Mouse (Mus musculus) heart, embryonic 11.5 days (tissue): ENCODE data around the gene Palld. TPM values are rescaled to one million over a fixed set of nuclear protein-coding genes. Genes with fewer than 3 reads are reported as not detected.

ENCODE experiments used
- ATAC-seq: fragments of 200-750 bp; cut with Nextera tagmentation; replicated peaks from 2 replicates; pipeline ENCODE4 v1.8.0; 2017; ENCODE audit warnings: moderate library complexity; ENCODE audit not compliant: insufficient number of reproducible peaks, low FRiP score, low TSS enrichment
- H3K27ac ChIP-seq: fragments of 300-500 bp; sonication (generic); 2 replicates; pipeline ENCODE4 v1.5.1; 2014; ENCODE audit warnings: mild to moderate bottlenecking, low read depth, low read length
- H3K27me3 ChIP-seq: fragments of 300-500 bp; sonication (generic); 2 replicates; pipeline ENCODE4 v1.6.1; 2014; ENCODE audit warnings: mild to moderate bottlenecking, low read length, mixed read lengths; ENCODE audit not compliant: control insufficient read depth, insufficient read depth
- H3K36me3 ChIP-seq: fragments of 300-500 bp; sonication (generic); 2 replicates; pipeline ENCODE4 v1.6.1; 2014; ENCODE audit warnings: mild to moderate bottlenecking, low read length, moderate library complexity, mixed read lengths; ENCODE audit not compliant: control insufficient read depth, insufficient read depth
- H3K4me1 ChIP-seq: fragments of 300-500 bp; sonication (generic); 2 replicates; pipeline ENCODE4 v1.6.1; 2014; ENCODE audit warnings: low read length; ENCODE audit not compliant: control insufficient read depth, insufficient read depth
- H3K4me2 ChIP-seq: fragments of 300-500 bp; sonication (generic); 2 replicates; pipeline ENCODE4 v1.6.1; 2014; ENCODE audit warnings: mild to moderate bottlenecking, moderate library complexity
- H3K4me3 ChIP-seq: fragments of 300-500 bp; sonication (generic); 2 replicates; pipeline ENCODE4 v1.5.1; 2014; ENCODE audit warnings: low read depth, low read length
- H3K9ac ChIP-seq: fragments of 300-500 bp; sonication (generic); 2 replicates; pipeline ENCODE4 v1.6.1; 2014; ENCODE audit warnings: mild to moderate bottlenecking, low read depth, low read length, moderate library complexity
- H3K9me3 ChIP-seq: fragments of 300-500 bp; sonication (generic); replicated peaks from 2 replicates; pipeline ENCODE4 v1.6.1; 2016; ENCODE audit warnings: low read length; ENCODE audit not compliant: control insufficient read depth
- WGBS: fragments of 180-500 bp; shearing (Covaris S2); extraction: QIAGEN DNeasy Blood & Tissue Kit; methylation state at CpG from one replicate; pipeline ENCODE4 v1.1.7; 2014; ENCODE audit not compliant: insufficient replicate concordance; 5-methylcytosine and 5-hydroxymethylcytosine counted together
- polyA plus RNA-seq: library from polyadenylated mRNA; unstranded; fragments of >200 nt; fragmentation: Nextera tagmentation; extraction: Ambion mirVana; gene quantifications from 2 replicates; pipeline ENCODE4 v1.2.1, GENCODE M21; 2014

The Palld gene
- polyA plus RNA-seq, 1 experiment from 2014 or later: 157 TPM

GRCm38 (mm10) chr8:61737465-61737864 is 165.0 kb downstream of the Palld start:
- 86% methylated on average over 4 of the region's 4 CpGs for WGBS
- no peak overlapping the region for H3K4me2 ChIP-seq

DNA sequence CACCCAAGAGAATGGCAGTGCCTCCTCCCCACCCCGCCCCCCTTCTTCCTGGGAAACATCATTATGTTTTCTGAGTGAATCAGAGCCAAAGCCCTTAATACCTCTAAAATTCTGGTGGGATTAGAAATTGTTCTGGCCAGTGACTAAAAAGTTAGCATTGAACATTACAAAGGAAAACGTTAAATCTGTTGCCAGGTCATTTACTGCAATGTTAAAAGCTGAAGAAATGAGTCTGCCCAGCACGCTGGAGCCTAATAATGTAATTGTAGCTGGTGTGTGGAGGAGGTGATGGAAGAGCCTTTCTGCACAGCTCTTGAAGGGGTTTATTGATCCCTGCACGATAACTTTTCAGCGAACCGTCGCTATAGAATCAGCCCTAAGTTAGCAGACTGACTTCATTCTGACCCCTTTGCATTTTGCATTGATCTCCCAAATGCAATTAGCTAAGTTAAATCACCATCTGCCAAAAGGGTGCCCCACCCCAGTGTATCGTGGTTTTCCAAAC is 165.7 kb downstream of the Palld start:
- Histone ChIP-seq H3K27me3 (no peaks in the 10 kb centered on the region), H3K9ac (no peak overlapping the region), H3K9me3 (no peaks in the 10 kb centered on the region), H3K4me3 (no peak overlapping the region), H3K36me3 (no peaks in the 10 kb centered on the region), H3K4me2 (no peak overlapping the region), H3K27ac (no peak overlapping the region), H3K4me1 (peaks cover 4% of the 10 kb centered on the region; the same call in 1 of the 2 replicates)
- ATAC-seq: no peak
- WGBS: 87% methylated on average over 8 of the region's 8 CpGs

More at GRCm38 (mm10) chr8:61737465-61737864, 165.0 kb downstream of the Palld start:
- no peaks in the 10 kb centered on the region for H3K9me3 ChIP-seq
- H3K27me3 ChIP-seq: no peaks in the 10 kb centered on the region
- H3K4me3 ChIP-seq: no peak overlapping the region
- H3K9ac ChIP-seq: no peak overlapping the region
- no peak overlapping the region for H3K27ac ChIP-seq
- H3K4me1 ChIP-seq: peaks cover 4% of the 10 kb centered on the region; the same call in 1 of the 2 replicates
- H3K36me3 ChIP-seq: no peaks in the 10 kb centered on the region
- ATAC-seq: no peak

GRCm38 (mm10) chr8:61736117-61736516 is 166.4 kb downstream of the Palld start:
- Histone ChIP-seq H3K4me2 (no peak overlapping the region), H3K9me3 (no peaks in the 10 kb centered on the region), H3K36me3 (no peaks in the 10 kb centered on the region), H3K4me1 (peaks cover 9% of the 10 kb centered on the region; the same call in 1 of the 2 replicates), H3K27ac (no peak overlapping the region), H3K27me3 (no peaks in the 10 kb centered on the region), H3K4me3 (no peak overlapping the region), H3K9ac (no peak overlapping the region)
- WGBS: 52% methylated on average over 4 of the region's 4 CpGs
- ATAC-seq: no peak

DNA sequence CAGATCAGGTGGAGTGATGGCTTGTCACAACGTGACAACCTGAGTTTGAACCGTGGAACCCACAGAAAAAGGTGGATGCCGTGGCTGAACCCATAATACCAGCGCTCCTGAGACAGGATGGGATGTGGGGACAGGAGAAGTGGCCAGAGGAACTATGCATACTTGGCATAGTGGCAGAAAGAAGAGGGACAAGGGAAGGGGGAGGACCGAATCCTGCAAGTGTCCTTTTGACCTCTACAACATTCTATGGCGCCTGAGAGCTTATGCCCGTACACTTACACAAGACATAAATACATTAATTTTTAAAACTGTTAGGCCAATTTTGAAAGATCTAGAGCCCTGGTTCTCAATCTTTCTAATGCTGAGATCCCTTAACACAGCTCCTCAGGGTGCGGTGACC is 168.3 kb downstream of the Palld start:
- Histone ChIP-seq H3K27ac (no peak overlapping the region), H3K36me3 (no peaks in the 10 kb centered on the region), H3K4me1 (peaks cover 9% of the 10 kb centered on the region; the same call in 1 of the 2 replicates), H3K27me3 (no peaks in the 10 kb centered on the region), H3K4me3 (no peak overlapping the region), H3K9me3 (no peaks in the 10 kb centered on the region), H3K4me2 (no peak overlapping the region), H3K9ac (no peak overlapping the region)
- ATAC-seq: no peak
- 65% methylated on average over 8 of the region's 8 CpGs for WGBS

GRCm38 (mm10) chr8:61732184-61732583 is 170.3 kb downstream of the Palld start:
- no peaks in the 10 kb centered on the region for H3K36me3 ChIP-seq
- 74% methylated on average over 6 of the region's 6 CpGs for WGBS
- H3K9ac ChIP-seq: no peak overlapping the region
- no peaks in the 10 kb centered on the region for H3K27me3 ChIP-seq
- H3K4me1 ChIP-seq: peaks cover 15% of the 10 kb centered on the region; the same call in 1 of the 2 replicates
- no peak overlapping the region for H3K4me2 ChIP-seq
- no peak for ATAC-seq
- no peaks in the 10 kb centered on the region for H3K9me3 ChIP-seq
- H3K27ac ChIP-seq: no peak overlapping the region
- H3K4me3 ChIP-seq: no peak overlapping the region

DNA sequence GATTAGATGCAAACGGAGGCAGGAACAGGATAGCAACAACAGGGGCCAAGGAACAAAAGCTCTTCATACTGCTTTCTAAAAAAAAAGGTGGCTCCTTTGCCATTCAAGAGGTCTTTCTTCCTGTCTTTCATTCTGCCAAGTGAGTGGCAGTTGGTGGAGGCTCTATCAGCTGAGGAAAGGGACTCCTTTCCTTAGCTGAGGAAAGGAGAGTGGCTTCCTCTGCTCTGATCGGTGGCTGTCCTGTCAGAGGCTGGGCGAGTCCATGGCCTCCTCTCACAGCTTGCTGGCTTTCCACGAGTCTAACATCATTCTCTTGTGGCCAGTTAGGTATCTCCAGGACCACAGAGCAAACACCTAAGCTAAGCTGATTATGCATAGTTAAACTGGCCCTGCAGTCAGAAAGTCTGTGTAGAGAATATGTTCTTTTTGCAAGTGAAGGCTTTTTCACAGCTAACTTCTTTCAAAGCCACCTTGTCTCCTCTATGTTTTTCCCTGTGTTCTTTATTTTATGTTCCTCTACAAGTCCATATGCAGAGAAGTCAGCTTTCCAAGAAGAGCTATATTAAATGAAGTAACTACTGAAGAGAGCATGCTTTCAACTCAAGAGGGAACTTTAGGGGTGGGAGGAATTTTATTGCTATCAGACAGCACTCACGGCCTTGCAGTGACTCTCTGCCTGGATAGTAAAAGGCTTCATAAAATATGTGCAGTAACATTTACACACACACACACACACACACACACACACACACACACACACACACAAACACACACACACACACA is 171.0 kb downstream of the Palld start:
- Histone ChIP-seq H3K4me1 (peaks cover 18% of the 10 kb centered on the region), H3K36me3 (no peaks in the 10 kb centered on the region), H3K4me2 (no peak overlapping the region), H3K27me3 (no peaks in the 10 kb centered on the region), H3K27ac (no peak overlapping the region), H3K9me3 (no peaks in the 10 kb centered on the region), H3K4me3 (no peak overlapping the region), H3K9ac (no peak overlapping the region)
- no peak for ATAC-seq
- WGBS: 37% methylated on average over 5 of the region's 5 CpGs

- no peak overlapping the region for H3K27ac ChIP-seq
- no peak overlapping the region for H3K9ac ChIP-seq
- no peaks in the 10 kb centered on the region for H3K27me3 ChIP-seq
- ATAC-seq: no peak
- H3K4me3 ChIP-seq: no peak overlapping the region
- 92% methylated on average over 6 of the region's 6 CpGs for WGBS
- H3K9me3 ChIP-seq: no peaks in the 10 kb centered on the region
- H3K4me2 ChIP-seq: no peak overlapping the region
- no peaks in the 10 kb centered on the region for H3K36me3 ChIP-seq
- H3K4me1 ChIP-seq: peaks cover 21% of the 10 kb centered on the region
Measured at GRCm38 (mm10) chr8:61730669-61731068, 171.8 kb downstream of the Palld start.

- Histone ChIP-seq H3K4me1 (peaks cover 12% of the 10 kb centered on the region; the same call in 1 of the 2 replicates), H3K27me3 (no peaks in the 10 kb centered on the region), H3K27ac (no peak overlapping the region), H3K4me3 (no peak overlapping the region), H3K9me3 (no peaks in the 10 kb centered on the region), H3K4me2 (no peak overlapping the region), H3K9ac (no peak overlapping the region), H3K36me3 (no peaks in the 10 kb centered on the region)
- WGBS: 78% methylated on average over 8 of the region's 8 CpGs
- no peak for ATAC-seq
Measured at GRCm38 (mm10) chr8:61725306-61726017, 177.0 kb downstream of the Palld start.
